ENCODE assay signal across 8 mouse cellular contexts in the genomic region with DNA sequence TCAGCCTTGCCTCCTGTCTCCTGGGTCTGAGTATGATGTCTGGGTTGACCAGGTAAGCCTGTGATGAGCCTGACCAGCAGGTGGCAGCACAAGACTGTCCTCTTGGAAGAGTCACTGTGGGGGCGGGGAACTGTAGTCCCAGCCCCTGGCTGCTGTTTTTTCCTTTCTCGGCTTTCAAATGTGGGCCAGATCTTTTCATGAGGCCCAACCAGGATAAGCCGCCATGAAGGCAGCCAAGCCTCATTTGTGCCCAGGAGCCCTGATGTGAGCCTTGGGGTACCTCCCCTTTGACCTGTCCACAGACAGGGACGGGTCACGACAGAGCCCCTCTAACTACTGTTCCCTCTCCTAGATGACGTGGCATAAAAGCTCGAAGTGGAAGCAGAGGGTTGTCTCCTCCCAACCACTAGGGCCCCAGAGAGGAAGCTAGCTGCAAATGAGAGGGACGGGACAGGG. TPM values are rescaled to one million over a fixed set of nuclear protein-coding genes. Genes with fewer than 3 reads are reported as not detected.
DNase-seq lines count a peak whose midpoint lies in the region; ATAC-seq and TF ChIP-seq lines count a peak whose summit lies in the region.

No protein-coding gene starts in this region.

- 1% methylated on average over 8 of the region's 8 CpGs for WGBS in heart, embryonic 11.5 days (ENCODE audit: insufficient replicate concordance)
- WGBS in kidney, embryonic 16.5 days = under 1% methylated on average over 8 of the region's 8 CpGs
- 11% methylated on average over 8 of the region's 8 CpGs for WGBS in liver, adult 2 months

- TF ChIP-seq CTCF in bone marrow macrophage, adult 2 months (IDR thresholded peaks at IDR 0.05; ENCODE audit: low read depth, low read length) = peak; percentile 74; the same call in 1 of the 2 replicates
- TF ChIP-seq CTCF in embryonic fibroblast, embryonic 13.5 days (IDR thresholded peaks at IDR 0.05; ENCODE audit: borderline replicate concordance, insufficient read depth, low read length) = peak; percentile 96
- TF ChIP-seq CTCF in liver, adult 2 months (IDR thresholded peaks at IDR 0.05; ENCODE audit: low read depth, low read length) = peak; percentile 98

- peak; percentile 91 for DNase-seq in A20 (ENCODE audit: low read depth, low spot score)
- DNase-seq in liver, adult 2 months (ENCODE audit: extremely low read depth, low read depth, low spot score) = peak; percentile 67
- peak; percentile 94 for DNase-seq in splenic B cell, adult 2 months (ENCODE audit: low read depth, low spot score)

- H3K4me2 ChIP-seq in heart, embryonic 11.5 days = peak overlapping the region; percentile 57
- H3K4me2 ChIP-seq in kidney, embryonic 16.5 days (replicated peaks; ENCODE audit: low read depth, low read length) = peak overlapping the region; percentile 57
- H3K4me2 ChIP-seq in myocyte (ENCODE audit: low read depth) = peak overlapping the region; percentile 83

- H3K4me3 ChIP-seq in bone marrow macrophage, adult 2 months (ENCODE audit: insufficient read depth, low read length) = peak overlapping the region; percentile 30
- no peak overlapping the region for H3K4me3 ChIP-seq in embryonic fibroblast, embryonic 13.5 days (ENCODE audit: insufficient read depth, low read length)
- 0 out of 2 replicates have a peak overlapping the region, but pooled peaks have one; percentile 4 for H3K4me3 ChIP-seq in heart, embryonic 11.5 days (ENCODE audit: low read depth, low read length)
- peak overlapping the region; percentile 32 for H3K4me3 ChIP-seq in kidney, embryonic 16.5 days (ENCODE audit: low read length)
- H3K4me3 ChIP-seq in liver, adult 2 months (ENCODE audit: insufficient read depth, low read depth, low read length) = no peak overlapping the region
- peak overlapping the region; percentile 4 for H3K4me3 ChIP-seq in myocyte

- peak overlapping the region; percentile 56 for H3K9ac ChIP-seq in heart, embryonic 11.5 days (ENCODE audit: low read depth, low read length)
- peak overlapping the region; percentile 66 for H3K9ac ChIP-seq in kidney, embryonic 16.5 days (replicated peaks; ENCODE audit: low read length)
- peak overlapping the region; percentile 9; the same call in 1 of the 2 replicates for H3K9ac ChIP-seq in liver, adult 2 months (ENCODE audit: low read depth, low read length)

- H3ac ChIP-seq in myocyte (ENCODE audit: control insufficient read depth, insufficient read length) = no peak overlapping the region

- H3K4me1 ChIP-seq in bone marrow macrophage, adult 2 months (ENCODE audit: control insufficient read depth, insufficient read depth, low read length) = peaks cover 26% of the 10 kb centered on the region
- H3K4me1 ChIP-seq in embryonic fibroblast, embryonic 13.5 days (ENCODE audit: control insufficient read depth, insufficient read depth, low read length) = peaks cover 19% of the 10 kb centered on the region
- H3K4me1 ChIP-seq in heart, embryonic 11.5 days (ENCODE audit: control insufficient read depth, insufficient read depth, low read length) = peaks cover 59% of the 10 kb centered on the region
- peaks cover 65% of the 10 kb centered on the region for H3K4me1 ChIP-seq in kidney, embryonic 16.5 days (ENCODE audit: insufficient read depth, low read length)
- H3K4me1 ChIP-seq in liver, adult 2 months (ENCODE audit: control insufficient read depth, insufficient read depth, low read length) = peaks cover 12% of the 10 kb centered on the region

- H3K9me3 ChIP-seq in heart, embryonic 11.5 days (replicated peaks; ENCODE audit: control insufficient read depth, low read length) = no peaks in the 10 kb centered on the region
- H3K9me3 ChIP-seq in kidney, embryonic 16.5 days (ENCODE audit: low read length) = no peaks in the 10 kb centered on the region

- H3K27me3 ChIP-seq in heart, embryonic 11.5 days (ENCODE audit: control insufficient read depth, insufficient read depth, low read length) = peaks cover 4% of the 10 kb centered on the region; the same call in 1 of the 2 replicates
- H3K27me3 ChIP-seq in kidney, embryonic 16.5 days (ENCODE audit: insufficient read depth, low read length) = peaks cover 32% of the 10 kb centered on the region
- H3K27me3 ChIP-seq in liver, adult 2 months (ENCODE audit: control insufficient read depth, insufficient read depth, low read length) = peaks cover 16% of the 10 kb centered on the region
- H3K27me3 ChIP-seq in myocyte (ENCODE audit: control insufficient read depth, insufficient read depth, insufficient read length) = no peaks in the 10 kb centered on the region
- H3K27me3 ChIP-seq in splenic B cell, adult 2 months (ENCODE audit: control insufficient read depth, insufficient read depth, low read length, poor library complexity, severe bottlenecking) = no peaks in the 10 kb centered on the region

- no peaks in the 10 kb centered on the region for H3K79me2 ChIP-seq in liver, adult 2 months (ENCODE audit: control insufficient read depth, insufficient read depth, low read length)
- no peaks in the 10 kb centered on the region for H3K79me2 ChIP-seq in myocyte (ENCODE audit: control insufficient read depth, insufficient read depth)

- no peaks in the 10 kb centered on the region for H3K36me3 ChIP-seq in heart, embryonic 11.5 days (ENCODE audit: control insufficient read depth, insufficient read depth, low read length)
- H3K36me3 ChIP-seq in kidney, embryonic 16.5 days (ENCODE audit: insufficient read depth, low read length) = no peaks in the 10 kb centered on the region
- H3K36me3 ChIP-seq in liver, adult 2 months (ENCODE audit: control insufficient read depth, insufficient read depth, low read length) = no peaks in the 10 kb centered on the region
- no peaks in the 10 kb centered on the region for H3K36me3 ChIP-seq in myocyte (ENCODE audit: control insufficient read depth, insufficient read depth)
- no peaks in the 10 kb centered on the region for H3K36me3 ChIP-seq in splenic B cell, adult 2 months (ENCODE audit: control insufficient read depth, insufficient read depth, low read length, poor library complexity, severe bottlenecking)

- TF ChIP-seq POLR2A in bone marrow macrophage, adult 2 months (IDR thresholded peaks at IDR 0.05; ENCODE audit: borderline replicate concordance, low read depth, low read length) = no peak
- peak; percentile 45 for TF ChIP-seq POLR2A in embryonic fibroblast, embryonic 13.5 days (IDR thresholded peaks at IDR 0.05; ENCODE audit: low read depth, low read length)
- no peak for TF ChIP-seq POLR2A in liver, adult 2 months (IDR thresholded peaks at IDR 0.05; ENCODE audit: extremely low read depth, insufficient read depth, low read length)
- TF ChIP-seq POLR2A in myocyte (IDR thresholded peaks at IDR 0.05; ENCODE audit: insufficient read length, low read depth) = peak; percentile 46

- H3K27ac ChIP-seq in bone marrow macrophage, adult 2 months (ENCODE audit: insufficient read depth, low read depth, low read length) = peak overlapping the region; percentile 92
- peak overlapping the region; percentile 63 for H3K27ac ChIP-seq in embryonic fibroblast, embryonic 13.5 days (ENCODE audit: insufficient read depth, low read length)
- H3K27ac ChIP-seq in heart, embryonic 11.5 days (ENCODE audit: low read depth, low read length) = peak overlapping the region; percentile 86
- H3K27ac ChIP-seq in kidney, embryonic 16.5 days (ENCODE audit: low read length) = peak overlapping the region; percentile 93
- peak overlapping the region; percentile 32 for H3K27ac ChIP-seq in liver, adult 2 months (replicated peaks; ENCODE audit: insufficient read depth, low read depth, low read length)

- peak; percentile 49; the same call in 1 of the 2 replicates for ATAC-seq in heart, embryonic 11.5 days (replicated peaks; ENCODE audit: insufficient number of reproducible peaks, low FRiP score, low TSS enrichment)
- ATAC-seq in kidney, embryonic 16.5 days (ENCODE audit: low FRiP score, low TSS enrichment) = peak; percentile 55

RNA-seq across cellular contexts. Expression of a gene that starts 3.7 kb away (rescaled TPM):
- 388 and 396 TPM in 2 replicates for polyA plus RNA-seq in bone marrow macrophage, adult 2 months (2012; ENCODE audit: insufficient read depth, insufficient read length, missing spikeins)
- 43.8 and 84.3 TPM in 2 replicates for polyA plus RNA-seq in embryonic fibroblast, embryonic 13.5 days (2011; ENCODE audit: insufficient read length, low read depth, missing spikeins)
- 454 and 458 TPM in 2 replicates for polyA plus RNA-seq in heart, embryonic 11.5 days (2014; fragmentation: Nextera tagmentation; extraction: Ambion mirVana)
- 134 and 188 TPM in 2 replicates for polyA plus RNA-seq in kidney, embryonic 16.5 days (2015; fragmentation: Nextera tagmentation; extraction: Ambion mirVana)
- 9.7 and 9.9 TPM in 2 replicates for total RNA-seq in liver, adult 2 months (2014; rRNA removed)
- polyA plus RNA-seq in liver, adult 2 months (2012; rRNA removed) = 15.3 and 17.8 TPM in 2 replicates
- polyA plus RNA-seq in myocyte (2012; fragmentation: generic; extraction: Trizol) = 670 TPM

RNA-seq across cellular contexts. Expression of a gene that starts 9.4 kb away (rescaled TPM):
- polyA plus RNA-seq in bone marrow macrophage, adult 2 months (2012; ENCODE audit: insufficient read depth, insufficient read length, missing spikeins) = 1.2 and 2.4 TPM in 2 replicates
- polyA plus RNA-seq in embryonic fibroblast, embryonic 13.5 days (2011; ENCODE audit: insufficient read length, low read depth, missing spikeins) = 9.0 and 13.0 TPM in 2 replicates
- 3.4 and 4.6 TPM in 2 replicates for polyA plus RNA-seq in heart, embryonic 11.5 days (2014; fragmentation: Nextera tagmentation; extraction: Ambion mirVana)
- polyA plus RNA-seq in kidney, embryonic 16.5 days (2015; fragmentation: Nextera tagmentation; extraction: Ambion mirVana) = 11.6 and 12.2 TPM in 2 replicates
- 2.3 and 5.3 TPM in 2 replicates for total RNA-seq in liver, adult 2 months (2014; rRNA removed)
- polyA plus RNA-seq in liver, adult 2 months (2012; rRNA removed) = 17.9 and 33.1 TPM in 2 replicates
- polyA plus RNA-seq in myocyte (2012; fragmentation: generic; extraction: Trizol) = 17.7 TPM

RNA-seq across cellular contexts. Expression of a gene that starts 44.6 kb away (rescaled TPM):
- polyA plus RNA-seq in bone marrow macrophage, adult 2 months (2012; ENCODE audit: insufficient read depth, insufficient read length, missing spikeins) = 15.1 and 18.1 TPM in 2 replicates
- 29.3 and 35.9 TPM in 2 replicates for polyA plus RNA-seq in embryonic fibroblast, embryonic 13.5 days (2011; ENCODE audit: insufficient read length, low read depth, missing spikeins)
- polyA plus RNA-seq in heart, embryonic 11.5 days (2014; fragmentation: Nextera tagmentation; extraction: Ambion mirVana) = 41.8 and 42.8 TPM in 2 replicates
- polyA plus RNA-seq in kidney, embryonic 16.5 days (2015; fragmentation: Nextera tagmentation; extraction: Ambion mirVana) = 52.0 and 59.5 TPM in 2 replicates
- 9.5 and 10.1 TPM in 2 replicates for total RNA-seq in liver, adult 2 months (2014; rRNA removed)
- polyA plus RNA-seq in liver, adult 2 months (2012; rRNA removed) = 6.7 and 7.7 TPM in 2 replicates
- polyA plus RNA-seq in myocyte (2012; fragmentation: generic; extraction: Trizol) = 20.3 TPM

RNA-seq across cellular contexts. Expression of a gene that starts 44.6 kb away (rescaled TPM):
- 34.5 and 38.7 TPM in 2 replicates for polyA plus RNA-seq in bone marrow macrophage, adult 2 months (2012; ENCODE audit: insufficient read depth, insufficient read length, missing spikeins)
- 29.9 and 38.2 TPM in 2 replicates for polyA plus RNA-seq in embryonic fibroblast, embryonic 13.5 days (2011; ENCODE audit: insufficient read length, low read depth, missing spikeins)
- polyA plus RNA-seq in heart, embryonic 11.5 days (2014; fragmentation: Nextera tagmentation; extraction: Ambion mirVana) = 50.0 and 51.3 TPM in 2 replicates
- polyA plus RNA-seq in kidney, embryonic 16.5 days (2015; fragmentation: Nextera tagmentation; extraction: Ambion mirVana) = 54.8 TPM in 2 replicates
- total RNA-seq in liver, adult 2 months (2014; rRNA removed) = 21.3 and 24.3 TPM in 2 replicates
- 58.2 and 78.4 TPM in 2 replicates for polyA plus RNA-seq in liver, adult 2 months (2012; rRNA removed)
- polyA plus RNA-seq in myocyte (2012; fragmentation: generic; extraction: Trizol) = 54.6 TPM

Comparison
In these comparisons a context has a peak if more than half of its experiments do, and no peak if none do; other contexts are left out.
1. H3K27ac ChIP-seq: peak in every context shown above with its lines; median percentile 93 in kidney, embryonic 16.5 days; 92 in bone marrow macrophage, adult 2 months; 86 in heart, embryonic 11.5 days; 63 in embryonic fibroblast, embryonic 13.5 days; 32 in liver, adult 2 months.
2. H3K4me3 ChIP-seq: peak in bone marrow macrophage, adult 2 months (single experiment), heart, embryonic 11.5 days (single experiment), kidney, embryonic 16.5 days (single experiment) and myocyte (single experiment); none in embryonic fibroblast, embryonic 13.5 days (single experiment) and liver, adult 2 months (single experiment).
3. POLR2A ChIP-seq: peak in embryonic fibroblast, embryonic 13.5 days (single experiment) and myocyte (single experiment); none in bone marrow macrophage, adult 2 months (single experiment) and liver, adult 2 months (single experiment).
4. H3K9ac ChIP-seq: peak in every context shown above with its lines; median percentile 66 in kidney, embryonic 16.5 days; 56 in heart, embryonic 11.5 days; 9 in liver, adult 2 months.
5. Peak in every context shown above with its lines, with median percentiles within 50 percentile points of each other: DNase-seq, CTCF ChIP-seq and H3K4me2 ChIP-seq.